In genomic region chr9:60502220-60502619, GRCm38 (mm10) we compare ENCODE assay signal across 17 mouse cellular contexts. TPM values are rescaled to one million over a fixed set of nuclear protein-coding genes. Genes with fewer than 3 reads are reported as not detected.
DNase-seq lines count a peak whose midpoint lies in the region; ATAC-seq and TF ChIP-seq lines count a peak whose summit lies in the region.
"Had no signal": no experiment of that assay in that cellular context is flagged by ENCODE, and none has a peak within 500 bp of the region (broad histone marks: within the 10 kb centered on the region; RNA-seq: fewer than 3 reads in every experiment).

No protein-coding gene starts in this region.

- H3K27ac ChIP-seq in liver, postnatal 0 days (ENCODE audit: low read depth) = no peak overlapping the region
- H3K27ac ChIP-seq in liver, embryonic 11.5 days (ENCODE audit: low read depth, low read length) = no peak overlapping the region
- H3K27ac ChIP-seq in lung, embryonic 15.5 days = 0 out of 2 replicates have a peak overlapping the region, but pooled peaks have one; percentile 3
- H3K27ac ChIP-seq in stomach, embryonic 14.5 days (ENCODE audit: low read length) = no peak overlapping the region
- no peak overlapping the region for H3K27ac ChIP-seq in left cerebral cortex, adult 2 months
- H3K27ac ChIP-seq: heart, embryonic 10.5 days; hindbrain, embryonic 15.5 days; neural tube, embryonic 12.5 days had no signal

- peak; percentile 44; the same call in 1 of the 2 replicates for ATAC-seq in liver, postnatal 0 days
- no peak for ATAC-seq in liver, embryonic 11.5 days (replicated peaks; ENCODE audit: low FRiP score)
- ATAC-seq in lung, embryonic 15.5 days (ENCODE audit: borderline replicate concordance, extremely low read depth, low FRiP score, low TSS enrichment) = no peak
- ATAC-seq in stomach, embryonic 14.5 days (ENCODE audit: insufficient number of reproducible peaks, insufficient read depth, low FRiP score, low read depth) = peak; percentile 79; the same call in 1 of the 2 replicates
- ATAC-seq: CD4-positive, CD25-positive, alpha-beta regulatory T cell, adult 4 months; forebrain, postnatal 0 days had no signal

- TF ChIP-seq EP300 in liver, postnatal 0 days (IDR thresholded peaks at IDR 0.05; ENCODE audit: low read depth) = no peak

- H3K4me3 ChIP-seq in liver, postnatal 0 days (ENCODE audit: low read depth, low read length) = no peak overlapping the region
- no peak overlapping the region for H3K4me3 ChIP-seq in liver, embryonic 11.5 days (ENCODE audit: low read depth, low read length)
- no peak overlapping the region for H3K4me3 ChIP-seq in lung, embryonic 15.5 days
- no peak overlapping the region for H3K4me3 ChIP-seq in stomach, embryonic 14.5 days (ENCODE audit: low read depth, low read length)
- H3K4me3 ChIP-seq in left cerebral cortex, adult 2 months = no peak overlapping the region
- H3K4me3 ChIP-seq: heart, embryonic 10.5 days; hindbrain, embryonic 15.5 days; neural tube, embryonic 12.5 days had no signal

- no peak for TF ChIP-seq CTCF in liver, postnatal 0 days (IDR thresholded peaks at IDR 0.05; ENCODE audit: low read depth)
- TF ChIP-seq CTCF in left cerebral cortex, adult 2 months (IDR thresholded peaks at IDR 0.05) = no peak

- H3K27me3 ChIP-seq in liver, postnatal 0 days (ENCODE audit: insufficient read depth, low read length) = 0 out of 2 replicates have a peak, but pooled peaks cover 4% of the 10 kb centered on the region
- H3K27me3 ChIP-seq in liver, embryonic 11.5 days (replicated peaks; ENCODE audit: control insufficient read depth, insufficient read depth, low read length) = no peaks in the 10 kb centered on the region
- H3K27me3 ChIP-seq in lung, embryonic 15.5 days = no peaks in the 10 kb centered on the region
- no peaks in the 10 kb centered on the region for H3K27me3 ChIP-seq in stomach, embryonic 14.5 days (ENCODE audit: control insufficient read depth, insufficient read depth, low read length)
- H3K27me3 ChIP-seq: hindbrain, embryonic 15.5 days; neural tube, embryonic 12.5 days had no signal

- no peaks in the 10 kb centered on the region for H3K36me3 ChIP-seq in liver, postnatal 0 days (replicated peaks; ENCODE audit: insufficient read depth, low read length)
- no peaks in the 10 kb centered on the region for H3K36me3 ChIP-seq in liver, embryonic 11.5 days (ENCODE audit: control insufficient read depth, insufficient read depth, low read length)
- H3K36me3 ChIP-seq in lung, embryonic 15.5 days = no peaks in the 10 kb centered on the region
- H3K36me3 ChIP-seq in stomach, embryonic 14.5 days (ENCODE audit: control insufficient read depth, insufficient read depth, low read length) = no peaks in the 10 kb centered on the region
- H3K36me3 ChIP-seq: heart, embryonic 10.5 days; hindbrain, embryonic 15.5 days; neural tube, embryonic 12.5 days had no signal

- H3K4me1 ChIP-seq in liver, postnatal 0 days (ENCODE audit: insufficient read depth) = no peaks in the 10 kb centered on the region
- H3K4me1 ChIP-seq in liver, embryonic 11.5 days (replicated peaks; ENCODE audit: control insufficient read depth, insufficient read depth, low read length) = peaks cover 2% of the 10 kb centered on the region; the same call in 1 of the 2 replicates
- peaks cover 28% of the 10 kb centered on the region for H3K4me1 ChIP-seq in lung, embryonic 15.5 days
- H3K4me1 ChIP-seq in stomach, embryonic 14.5 days (ENCODE audit: control insufficient read depth, insufficient read depth, low read length) = 0 out of 2 replicates have a peak, but pooled peaks cover 11% of the 10 kb centered on the region

- 53% methylated on average over 6 of the region's 6 CpGs for WGBS in liver, postnatal 0 days (ENCODE audit: insufficient replicate concordance)
- WGBS in liver, embryonic 11.5 days = 71% methylated on average over 6 of the region's 6 CpGs
- WGBS in lung, embryonic 15.5 days = 44% methylated on average over 6 of the region's 6 CpGs
- 60% methylated on average over 6 of the region's 6 CpGs for WGBS in stomach, embryonic 14.5 days

- no peaks in the 10 kb centered on the region for H3K9me3 ChIP-seq in liver, postnatal 0 days (ENCODE audit: low read length)
- no peaks in the 10 kb centered on the region for H3K9me3 ChIP-seq in liver, embryonic 11.5 days (ENCODE audit: control insufficient read depth, low read length)
- no peaks in the 10 kb centered on the region for H3K9me3 ChIP-seq in lung, embryonic 15.5 days
- H3K9me3 ChIP-seq in stomach, embryonic 14.5 days (ENCODE audit: control insufficient read depth, low read depth, low read length) = no peaks in the 10 kb centered on the region
- H3K9me3 ChIP-seq: heart, embryonic 10.5 days; hindbrain, embryonic 15.5 days; neural tube, embryonic 12.5 days had no signal

- no peak overlapping the region for H3K9ac ChIP-seq in liver, postnatal 0 days (replicated peaks)
- no peak overlapping the region for H3K9ac ChIP-seq in liver, embryonic 11.5 days (ENCODE audit: low read depth, low read length)
- no peak overlapping the region for H3K9ac ChIP-seq in lung, embryonic 15.5 days
- no peak overlapping the region for H3K9ac ChIP-seq in stomach, embryonic 14.5 days (replicated peaks; ENCODE audit: low read depth, low read length)
- H3K9ac ChIP-seq: forebrain, postnatal 0 days; hindbrain, embryonic 15.5 days; neural tube, embryonic 12.5 days had no signal

- DNase-seq in liver, postnatal 0 days = no peak
- no peak for DNase-seq in liver, embryonic 11.5 days (ENCODE audit: low spot score)
- DNase-seq in adrenal gland, postnatal 25 days = peak; percentile 6
- DNase-seq in left cerebral cortex, adult 2 months (ENCODE audit: extremely low spot score in 1 of 2, low spot score in 2 of 2) = no peak
- DNase-seq in thymus, postnatal 36 days = no peak
- no peak for DNase-seq in right cerebral cortex, postnatal 36 days (ENCODE audit: low spot score in 2 of 2)
- DNase-seq: cerebellum, adult 11 months; cerebellum, postnatal 36 days; forebrain, postnatal 0 days; gastrocnemius, postnatal 25 days; heart, postnatal 14 days had no signal

- intact Hi-C loops in left cerebral cortex, adult 2 months (cut with DNase I) = no loop called here

- no peak overlapping the region for H3K4me2 ChIP-seq in liver, postnatal 0 days (ENCODE audit: low read depth, low read length)
- H3K4me2 ChIP-seq in liver, embryonic 11.5 days = no peak overlapping the region
- H3K4me2 ChIP-seq in lung, embryonic 15.5 days = no peak overlapping the region
- no peak overlapping the region for H3K4me2 ChIP-seq in stomach, embryonic 14.5 days (replicated peaks; ENCODE audit: low read depth, low read length)
- H3K4me2 ChIP-seq: hindbrain, embryonic 15.5 days; neural tube, embryonic 12.5 days had no signal

RNA-seq across cellular contexts. Expression of gene Thsd4, which starts 19.6 kb away (rescaled TPM):
- 0.56 and 0.70 TPM in 2 replicates for polyA plus RNA-seq in liver, postnatal 0 days (2015; fragmentation: Nextera tagmentation; extraction: Ambion mirVana)
- 5.9 and 6.8 TPM in 2 replicates for polyA plus RNA-seq in liver, embryonic 11.5 days (2014; fragmentation: Nextera tagmentation; extraction: Ambion mirVana)
- total RNA-seq in adrenal gland, postnatal 25 days (2021) = 5.8 and 7.2 TPM in 2 replicates
- polyA plus RNA-seq in lung, embryonic 15.5 days (2015; fragmentation: Nextera tagmentation; extraction: Ambion mirVana) = 9.6 and 10.0 TPM in 2 replicates
- polyA plus RNA-seq in stomach, embryonic 14.5 days (2014; fragmentation: Nextera tagmentation; extraction: Ambion mirVana) = 25.8 and 27.2 TPM in 2 replicates
- 1 to 10 TPM; 5.0 to 5.5 TPM for total RNA-seq in left cerebral cortex, adult 2 months (2021)
- polyA plus RNA-seq: CD4-positive, CD25-positive, alpha-beta regulatory T cell, adult 4 months had no signal

Comparison
In these comparisons a context has a peak if more than half of its experiments do, and no peak if none do; other contexts are left out.
1. ATAC-seq: peak in liver, postnatal 0 days (single experiment) and stomach, embryonic 14.5 days (single experiment); none in liver, embryonic 11.5 days (single experiment) and lung, embryonic 15.5 days (single experiment).